Comparison of ENCODE assay signal across 8 mouse cellular contexts in genomic region chr2:9896097-9896770, GRCm38 (mm10). TPM values are rescaled to one million over a fixed set of nuclear protein-coding genes. Genes with fewer than 3 reads are reported as not detected.
DNase-seq lines count a peak whose midpoint lies in the region; ATAC-seq and TF ChIP-seq lines count a peak whose summit lies in the region.

No protein-coding gene starts in this region.

- TF ChIP-seq CTCF in lung, embryonic 14.5 days (IDR thresholded peaks at IDR 0.05; ENCODE audit: low read depth) = no peak
- TF ChIP-seq CTCF in embryonic fibroblast, embryonic 13.5 days (IDR thresholded peaks at IDR 0.05; ENCODE audit: borderline replicate concordance, insufficient read depth, low read length) = no peak

- no peaks in the 10 kb centered on the region for H3K9me3 ChIP-seq in lung, embryonic 14.5 days (ENCODE audit: low read depth, low read length)
- no peaks in the 10 kb centered on the region for H3K9me3 ChIP-seq in liver, embryonic 13.5 days (replicated peaks)
- H3K9me3 ChIP-seq in stomach, embryonic 14.5 days (ENCODE audit: control insufficient read depth, low read depth, low read length) = no peaks in the 10 kb centered on the region

- no peaks in the 10 kb centered on the region for H3K4me1 ChIP-seq in lung, embryonic 14.5 days (ENCODE audit: insufficient read depth)
- H3K4me1 ChIP-seq in embryonic fibroblast, embryonic 13.5 days (ENCODE audit: control insufficient read depth, insufficient read depth, low read length) = no peaks in the 10 kb centered on the region
- no peaks in the 10 kb centered on the region; the same call in 1 of the 2 replicates for H3K4me1 ChIP-seq in liver, embryonic 13.5 days (replicated peaks)
- H3K4me1 ChIP-seq in stomach, embryonic 14.5 days (ENCODE audit: control insufficient read depth, insufficient read depth, low read length) = no peaks in the 10 kb centered on the region

- no peak overlapping the region for H3K9ac ChIP-seq in lung, embryonic 14.5 days
- H3K9ac ChIP-seq in liver, embryonic 13.5 days = no peak overlapping the region
- no peak overlapping the region for H3K9ac ChIP-seq in stomach, embryonic 14.5 days (replicated peaks; ENCODE audit: low read depth, low read length)

- H3K4me3 ChIP-seq in lung, embryonic 14.5 days (ENCODE audit: low read depth, low read length) = no peak overlapping the region
- peak overlapping the region; percentile 11; the same call in 1 of the 2 replicates for H3K4me3 ChIP-seq in embryonic fibroblast, embryonic 13.5 days (ENCODE audit: insufficient read depth, low read length)
- H3K4me3 ChIP-seq in liver, embryonic 13.5 days (replicated peaks) = peak overlapping the region; percentile 16; the same call in 1 of the 2 replicates
- H3K4me3 ChIP-seq in stomach, embryonic 14.5 days (ENCODE audit: low read depth, low read length) = no peak overlapping the region

- H3K27ac ChIP-seq in lung, embryonic 14.5 days (ENCODE audit: low read depth) = no peak overlapping the region
- no peak overlapping the region for H3K27ac ChIP-seq in embryonic fibroblast, embryonic 13.5 days (ENCODE audit: insufficient read depth, low read length)
- no peak overlapping the region for H3K27ac ChIP-seq in liver, embryonic 13.5 days
- H3K27ac ChIP-seq in stomach, embryonic 14.5 days (ENCODE audit: low read length) = no peak overlapping the region

- WGBS in lung, embryonic 14.5 days = under 1% methylated on average over 22 of the region's 22 CpGs
- WGBS in liver, embryonic 13.5 days (ENCODE audit: insufficient replicate concordance) = 3% methylated on average over 22 of the region's 22 CpGs
- under 1% methylated on average over 22 of the region's 22 CpGs for WGBS in stomach, embryonic 14.5 days

- H3K4me2 ChIP-seq in lung, embryonic 14.5 days = peak overlapping the region; percentile 35; the same call in 1 of the 2 replicates
- H3K4me2 ChIP-seq in liver, embryonic 13.5 days = no peak overlapping the region
- H3K4me2 ChIP-seq in stomach, embryonic 14.5 days (replicated peaks; ENCODE audit: low read depth, low read length) = no peak overlapping the region

- no peak for TF ChIP-seq POLR2A in embryonic fibroblast, embryonic 13.5 days (IDR thresholded peaks at IDR 0.05; ENCODE audit: low read depth, low read length)

- peaks cover 78% of the 10 kb centered on the region for H3K27me3 ChIP-seq in lung, embryonic 14.5 days (ENCODE audit: insufficient read depth, low read length)
- peaks cover 84% of the 10 kb centered on the region for H3K27me3 ChIP-seq in liver, embryonic 13.5 days
- H3K27me3 ChIP-seq in stomach, embryonic 14.5 days (ENCODE audit: control insufficient read depth, insufficient read depth, low read length) = peaks cover 55% of the 10 kb centered on the region

- no peaks in the 10 kb centered on the region for H3K36me3 ChIP-seq in lung, embryonic 14.5 days (ENCODE audit: insufficient read depth)
- H3K36me3 ChIP-seq in liver, embryonic 13.5 days = no peaks in the 10 kb centered on the region
- no peaks in the 10 kb centered on the region for H3K36me3 ChIP-seq in stomach, embryonic 14.5 days (ENCODE audit: control insufficient read depth, insufficient read depth, low read length)

- ATAC-seq in lung, embryonic 14.5 days (ENCODE audit: insufficient read depth) = 0 out of 2 replicates have a peak, but pooled peaks have one; percentile 45
- no peak for ATAC-seq in liver, embryonic 13.5 days (ENCODE audit: low read depth)
- peak; percentile 43; the same call in 1 of the 2 replicates for ATAC-seq in stomach, embryonic 14.5 days (ENCODE audit: insufficient number of reproducible peaks, insufficient read depth, low FRiP score, low read depth)

- DNase-seq in lung, embryonic 14.5 days = no peak
- no peak for DNase-seq in lung, postnatal 10 days
- DNase-seq in liver, embryonic 13.5 days = no peak
- DNase-seq in ovary, postnatal 14 days (ENCODE audit: low spot score) = no peak
- DNase-seq in left cerebral cortex, adult 8-10 months (ENCODE audit: low spot score in 2 of 2) = no peak
- no peak for DNase-seq in right cerebral cortex, postnatal 25 days

RNA-seq across cellular contexts. Expression of gene Gata3, which starts 6.4 kb away (rescaled TPM):
- polyA plus RNA-seq in lung, embryonic 14.5 days (2014; fragmentation: Nextera tagmentation; extraction: Ambion mirVana) = 2.9 and 3.4 TPM in 2 replicates
- 3.1 and 4.5 TPM in 2 replicates for polyA plus RNA-seq in embryonic fibroblast, embryonic 13.5 days (2011; ENCODE audit: insufficient read length, low read depth, missing spikeins)
- polyA plus RNA-seq in liver, embryonic 13.5 days (2015; fragmentation: Nextera tagmentation; extraction: Ambion mirVana) = 1.5 TPM in 2 replicates
- 4.1 and 4.8 TPM in 2 replicates for polyA plus RNA-seq in stomach, embryonic 14.5 days (2014; fragmentation: Nextera tagmentation; extraction: Ambion mirVana)
- total RNA-seq in left cerebral cortex, adult 8-10 months (2022) = 1 to 10 TPM in 1 of 4 experiments, under 1 TPM in 1, not detected in 2; 0.28 to 1.4 TPM

RNA-seq across cellular contexts. Expression of gene 9230102O04Rik, which starts 6.9 kb away (rescaled TPM):
- polyA plus RNA-seq in lung, embryonic 14.5 days (2014; fragmentation: Nextera tagmentation; extraction: Ambion mirVana) = not detected in 2 replicates
- polyA plus RNA-seq in embryonic fibroblast, embryonic 13.5 days (2011; ENCODE audit: insufficient read length, low read depth, missing spikeins) = not detected in 2 replicates
- polyA plus RNA-seq in liver, embryonic 13.5 days (2015; fragmentation: Nextera tagmentation; extraction: Ambion mirVana) = not detected in 2 replicates
- not detected in 2 replicates for polyA plus RNA-seq in stomach, embryonic 14.5 days (2014; fragmentation: Nextera tagmentation; extraction: Ambion mirVana)
- not detected for total RNA-seq in left cerebral cortex, adult 8-10 months (2022)

RNA-seq across cellular contexts. Expression of gene 4930412O13Rik, which starts 15.2 kb away (rescaled TPM):
- polyA plus RNA-seq in lung, embryonic 14.5 days (2014; fragmentation: Nextera tagmentation; extraction: Ambion mirVana) = not detected in 2 replicates
- polyA plus RNA-seq in embryonic fibroblast, embryonic 13.5 days (2011; ENCODE audit: insufficient read length, low read depth, missing spikeins) = not detected in 2 replicates
- not detected in 2 replicates for polyA plus RNA-seq in liver, embryonic 13.5 days (2015; fragmentation: Nextera tagmentation; extraction: Ambion mirVana)
- not detected in 2 replicates for polyA plus RNA-seq in stomach, embryonic 14.5 days (2014; fragmentation: Nextera tagmentation; extraction: Ambion mirVana)
- not detected for total RNA-seq in left cerebral cortex, adult 8-10 months (2022)

Comparison
In these comparisons a context has a peak if more than half of its experiments do, and no peak if none do; other contexts are left out.
1. H3K4me3 ChIP-seq: peak in embryonic fibroblast, embryonic 13.5 days (single experiment) and liver, embryonic 13.5 days (single experiment); none in lung, embryonic 14.5 days (single experiment) and stomach, embryonic 14.5 days (single experiment).